Mouse (Mus musculus) left cerebral cortex, adult 8-10 months (tissue): ENCODE measurements at regions not wholly inside any gene's neighbourhood (a gene's known extent, or its start where the extent isn't known, plus 50 kb on each side); places are given as distances from the start of the nearest gene placed in this dataset.

Experiments
- DNase-seq, 2 experiments: peaks; one replicate each; pipeline ENCODE4 v3.0.0; 2022; ENCODE audit warnings: low spot score in 2 of 2

DNA sequence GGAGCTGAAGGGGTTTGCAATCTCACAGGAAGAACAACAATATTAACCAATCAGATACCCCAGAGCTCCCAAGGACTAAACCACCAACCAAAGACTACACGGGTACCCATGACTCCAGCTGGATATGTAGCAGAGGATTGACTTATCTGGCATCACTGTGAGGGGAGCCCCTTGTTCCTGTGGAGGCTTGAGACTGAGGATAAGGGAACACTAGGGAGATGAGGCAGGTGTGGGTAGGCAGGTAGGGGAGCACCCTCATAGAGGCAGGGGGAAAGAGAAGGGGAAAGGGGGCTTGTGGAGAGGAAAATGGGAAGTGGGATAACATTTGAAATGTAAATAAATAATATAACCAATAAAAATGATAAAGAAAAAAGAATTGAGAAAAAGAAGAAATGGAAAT is 134.8 kb downstream of the G6pd2 start:
- DNase-seq, result no peak

DNA sequence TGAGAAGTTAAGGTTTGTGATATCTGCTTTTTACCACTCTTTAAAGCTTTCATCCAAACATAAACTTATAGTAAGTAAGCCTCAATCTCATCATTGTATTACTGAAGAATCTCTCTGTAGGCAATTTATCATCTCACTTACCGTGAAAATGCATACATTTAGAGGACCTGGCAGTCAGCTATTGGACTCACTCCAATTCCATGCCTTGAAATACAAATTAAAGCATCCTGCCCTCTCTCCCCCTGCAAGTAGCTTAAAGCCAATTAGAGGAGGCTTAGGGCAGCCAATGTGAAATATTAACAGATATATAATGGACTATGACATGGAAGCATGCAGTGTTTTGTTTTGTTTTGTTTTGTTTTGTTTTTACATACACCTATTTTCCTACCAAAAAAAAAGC is 176.6 kb downstream of the G6pd2 start:
- no peak for DNase-seq

DNA sequence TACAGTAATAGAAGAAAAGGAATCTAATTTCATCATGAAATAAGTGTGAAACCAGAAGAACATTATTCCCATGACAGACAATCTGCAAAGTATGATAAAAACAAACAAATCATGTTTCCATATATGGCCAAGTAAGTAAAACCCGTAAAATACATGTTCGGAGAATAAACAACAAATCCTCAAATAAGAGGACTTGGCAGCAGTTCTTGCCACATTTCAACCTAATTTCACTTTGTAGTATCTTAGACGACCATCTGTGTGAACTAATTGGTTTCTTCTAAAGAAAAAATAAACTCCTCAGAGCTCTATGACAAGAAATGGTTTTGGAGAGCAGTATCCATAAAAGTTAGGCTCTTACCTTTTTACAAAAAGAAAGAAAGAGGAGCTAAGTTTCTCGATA is 210.9 kb downstream of the G6pd2 start:
- no peak for DNase-seq

DNA sequence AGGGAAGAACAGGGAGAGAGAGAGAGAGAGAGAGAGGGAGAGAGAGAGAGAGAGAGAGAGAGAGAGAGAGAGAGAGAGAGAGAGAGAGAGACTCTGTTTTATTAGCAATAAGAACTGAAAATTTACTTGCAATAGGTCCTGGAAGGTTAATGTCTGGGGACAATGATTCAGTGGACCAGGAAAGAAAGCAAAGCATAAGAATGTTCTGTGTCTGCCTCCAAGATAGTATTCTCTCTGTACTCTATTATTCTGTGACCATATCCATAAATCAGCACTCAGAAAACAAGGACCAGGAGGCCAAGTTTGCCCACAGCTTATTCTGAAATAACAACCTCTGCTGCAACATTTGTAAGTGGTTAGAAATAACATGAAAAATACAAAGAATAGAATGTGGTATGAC is 211.6 kb downstream of the G6pd2 start:
- no peak for DNase-seq

GRCm38 (mm10) chr5:62041475-62041874 is 232.9 kb downstream of the G6pd2 start:
- peak in 1 of 2 experiments; percentile 25 for DNase-seq

GRCm38 (mm10) chr5:62043678-62044077 is 235.1 kb downstream of the G6pd2 start:
- DNase-seq, result no peak

DNA sequence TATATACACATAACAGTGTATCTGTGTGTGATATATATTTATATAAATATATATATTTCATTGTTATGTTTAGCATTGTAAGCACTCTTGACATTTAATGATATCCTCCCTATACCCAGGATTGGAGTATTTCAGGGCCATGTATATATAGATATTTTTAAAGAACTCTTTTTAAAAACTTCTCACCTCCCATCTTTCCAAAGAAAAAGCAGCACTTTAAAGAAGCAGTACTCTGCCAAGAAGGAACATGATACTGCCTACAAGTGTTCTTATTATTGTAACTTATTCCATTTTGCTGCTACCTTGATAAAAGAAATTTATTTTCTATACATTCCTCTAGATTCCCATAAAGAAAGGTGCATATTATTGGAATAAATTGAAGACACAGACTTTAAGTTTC is 270.4 kb downstream of the G6pd2 start:
- DNase-seq, result no peak

DNA sequence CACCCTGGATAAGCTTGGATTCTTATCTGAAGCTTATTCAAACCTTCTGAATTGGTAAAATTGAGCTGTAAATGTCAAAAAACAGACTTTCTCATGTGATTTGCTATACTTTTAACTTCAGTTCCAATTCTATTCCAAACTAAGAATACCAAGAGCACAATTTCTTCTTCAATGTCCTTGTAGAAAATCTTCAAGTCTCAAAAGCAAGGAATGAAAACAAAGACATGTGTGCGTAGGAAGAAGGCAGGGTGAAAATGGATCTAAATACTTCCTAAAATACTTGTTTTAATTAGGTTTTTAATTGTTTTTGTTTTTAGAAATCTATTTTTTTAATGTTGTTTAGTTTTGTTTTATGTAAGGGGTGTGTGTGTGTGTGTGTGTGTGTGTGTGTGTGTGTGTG is 280.9 kb downstream of the G6pd2 start:
- no peak for DNase-seq

- no peak for DNase-seq
Measured at GRCm38 (mm10) chr5:62096052-62096451, 287.4 kb downstream of the G6pd2 start.

GRCm38 (mm10) chr5:62113226-62113625 is 304.6 kb downstream of the G6pd2 start:
- DNase-seq, result no peak

- no peak for DNase-seq
Measured at GRCm38 (mm10) chr5:62113664-62114063, 305.0 kb downstream of the G6pd2 start.

- no peak for DNase-seq
Measured at GRCm38 (mm10) chr5:62145178-62145577, 336.6 kb downstream of the G6pd2 start.

GRCm38 (mm10) chr5:62147399-62147798 is 338.8 kb downstream of the G6pd2 start:
- DNase-seq, result no peak

DNA sequence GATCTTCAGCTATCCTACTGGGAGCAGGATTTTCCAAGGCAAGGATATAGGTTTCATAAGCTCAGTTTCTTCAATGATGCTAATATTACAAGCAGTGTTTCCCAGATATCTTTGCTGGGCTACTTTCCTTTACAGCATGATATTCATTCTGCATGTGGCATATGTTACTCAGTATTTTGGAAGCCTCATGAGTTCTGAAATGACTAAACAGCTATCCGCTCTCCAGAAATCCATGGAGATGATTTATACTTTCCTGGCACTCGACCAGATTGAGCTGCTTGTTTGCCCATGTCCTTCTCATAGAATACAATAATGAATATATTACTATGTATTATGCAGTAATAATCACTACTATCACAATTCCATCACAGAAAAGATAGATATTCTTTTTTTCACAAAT is 351.9 kb downstream of the G6pd2 start:
- peak in 1 of 2 experiments; percentile 7 for DNase-seq

GRCm38 (mm10) chr5:62192073-62192472 is 383.5 kb downstream of the G6pd2 start:
- no peak for DNase-seq

DNA sequence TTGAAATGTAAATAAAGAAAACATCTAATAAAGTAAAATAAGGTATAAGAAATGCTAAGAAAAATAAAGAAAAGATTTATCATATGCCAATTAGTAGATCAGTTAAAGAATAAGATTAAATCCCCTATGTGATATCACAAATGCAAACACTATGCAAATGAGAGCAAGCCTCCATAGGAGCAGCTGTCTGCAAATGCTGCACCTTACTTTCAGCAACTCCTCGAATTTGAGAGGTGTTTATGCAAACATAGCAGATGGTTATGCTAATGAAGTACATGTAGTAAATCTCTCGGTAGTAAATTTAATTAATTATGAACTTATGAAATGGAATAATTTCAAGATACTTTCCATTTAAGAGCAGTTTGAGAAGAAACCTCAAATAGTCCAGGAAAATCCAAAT is 396.8 kb downstream of the G6pd2 start:
- no peak for DNase-seq
